Mouse (Mus musculus) embryo, embryonic 11 days (tissue): Measurements from ENCODE around the gene Dlgap4.

Experiments
- DNase-seq: peaks from one replicate; pipeline ENCODE4 v3.0.0-alpha.2; 2015

The Dlgap4 gene

DNA sequence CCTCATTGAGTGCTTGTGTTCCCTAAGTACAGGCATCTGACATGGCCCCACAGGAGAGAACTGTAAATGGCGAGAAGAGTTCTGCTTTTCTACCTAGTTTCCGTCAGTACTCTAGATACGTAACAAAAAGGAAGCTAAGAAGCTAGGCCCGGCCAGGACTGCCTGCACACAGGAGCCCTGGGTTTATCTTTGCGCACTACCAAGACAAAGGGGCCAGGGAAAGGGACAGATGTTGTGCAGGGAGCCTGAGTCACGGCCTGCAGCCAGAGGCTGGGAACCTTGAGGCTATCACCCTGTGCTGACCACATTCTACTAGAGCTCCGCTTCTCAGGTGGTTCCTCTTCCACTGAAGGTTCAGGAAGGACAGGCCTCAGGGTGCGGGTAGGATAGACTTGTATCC, 136.2 kb downstream of the Dlgap4 start:
- no peak for DNase-seq

DNA sequence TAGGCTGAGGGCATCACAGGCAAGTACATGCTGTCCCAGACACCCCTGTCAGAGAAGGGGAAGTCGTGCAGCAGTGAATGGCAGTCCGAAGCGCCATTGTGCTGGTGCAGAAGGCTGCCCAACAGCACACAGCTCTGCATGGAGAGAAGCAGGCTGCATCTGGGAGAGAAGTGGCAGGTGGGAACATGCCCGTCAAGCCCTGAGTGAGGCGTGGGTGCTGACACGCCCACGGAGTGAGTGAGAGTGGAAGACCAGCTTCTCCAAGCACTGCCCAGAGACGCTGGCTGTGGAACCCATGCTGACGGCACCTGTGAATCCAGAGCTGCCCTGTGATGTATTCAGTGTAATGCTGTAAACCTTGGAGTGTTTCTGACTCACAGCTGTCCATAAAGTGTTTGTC, 143.4 kb downstream of the Dlgap4 start:
- DNase-seq: no peak

GRCm38 (mm10) chr2:156760843-156761505, 147.5 kb downstream of the Dlgap4 start:
- no peak for DNase-seq

GRCm38 (mm10) chr2:156761521-156762278, 148.2 kb downstream of the Dlgap4 start:
- DNase-seq: no peak

DNA sequence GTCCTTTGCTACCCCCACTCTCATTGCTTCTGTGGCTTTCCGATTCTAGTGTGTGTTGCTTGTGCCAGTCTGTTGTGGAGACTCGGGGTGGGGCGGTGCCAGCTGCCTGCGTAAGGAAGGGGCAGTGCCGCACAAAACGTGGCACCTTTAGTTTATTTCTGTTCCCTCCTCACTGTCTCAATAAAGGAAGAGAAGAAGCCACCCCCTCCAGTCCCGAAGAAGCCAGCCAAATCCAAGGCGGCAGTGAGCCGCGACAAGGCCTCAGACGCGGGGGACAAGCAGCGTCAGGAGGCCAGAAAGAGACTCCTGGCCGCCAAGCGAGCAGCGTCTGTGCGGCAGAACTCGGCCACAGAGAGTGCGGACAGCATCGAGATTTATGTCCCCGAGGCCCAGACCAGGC, 149.0 kb downstream of the Dlgap4 start:
- DNase-seq: no peak

DNA sequence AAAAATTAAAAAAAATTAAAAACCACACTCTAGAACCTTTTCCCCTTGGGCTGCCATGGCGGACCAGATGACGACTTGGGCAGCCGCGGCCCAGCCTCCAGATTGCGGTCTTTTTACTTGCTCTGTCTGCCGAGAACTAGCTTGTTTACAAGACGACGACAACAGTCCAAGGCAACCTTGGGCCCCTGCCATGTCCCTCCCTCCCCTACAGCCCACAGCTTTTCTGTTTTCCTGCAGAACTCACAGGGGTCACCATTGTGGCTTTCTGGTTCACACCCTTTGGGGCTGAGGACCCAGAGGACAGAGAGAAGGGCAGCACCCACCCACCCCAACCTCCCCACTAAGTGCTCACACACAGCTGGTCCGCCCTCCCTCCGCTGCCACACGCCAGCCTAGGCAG, 149.6 kb downstream of the Dlgap4 start:
- DNase-seq: no peak

GRCm38 (mm10) chr2:156764022-156764421, 150.5 kb downstream of the Dlgap4 start:
- no peak for DNase-seq

DNA sequence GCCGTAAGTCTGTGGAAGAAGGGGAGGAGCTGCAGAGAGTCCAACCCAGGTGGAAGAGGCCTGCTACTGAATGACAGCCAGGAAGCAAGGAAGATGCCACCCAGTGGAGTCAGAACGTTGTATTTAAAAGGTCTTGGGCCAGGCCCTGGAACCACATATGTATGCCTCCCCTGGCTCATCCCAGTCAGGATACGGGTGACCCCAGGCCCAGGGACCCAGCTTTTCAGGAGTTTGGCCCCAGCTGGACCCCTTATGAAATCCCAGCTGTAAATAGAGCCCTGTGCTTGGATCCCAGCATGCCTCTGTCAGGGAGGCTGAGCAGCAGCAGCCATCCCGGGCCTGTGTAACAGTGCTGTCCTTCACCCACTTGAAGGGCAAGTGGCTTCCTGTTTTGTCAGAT, 151.2 kb downstream of the Dlgap4 start:
- DNase-seq: no peak

- DNase-seq: no peak
Observed at GRCm38 (mm10) chr2:156765593-156765992, 152.1 kb downstream of the Dlgap4 start.

DNA sequence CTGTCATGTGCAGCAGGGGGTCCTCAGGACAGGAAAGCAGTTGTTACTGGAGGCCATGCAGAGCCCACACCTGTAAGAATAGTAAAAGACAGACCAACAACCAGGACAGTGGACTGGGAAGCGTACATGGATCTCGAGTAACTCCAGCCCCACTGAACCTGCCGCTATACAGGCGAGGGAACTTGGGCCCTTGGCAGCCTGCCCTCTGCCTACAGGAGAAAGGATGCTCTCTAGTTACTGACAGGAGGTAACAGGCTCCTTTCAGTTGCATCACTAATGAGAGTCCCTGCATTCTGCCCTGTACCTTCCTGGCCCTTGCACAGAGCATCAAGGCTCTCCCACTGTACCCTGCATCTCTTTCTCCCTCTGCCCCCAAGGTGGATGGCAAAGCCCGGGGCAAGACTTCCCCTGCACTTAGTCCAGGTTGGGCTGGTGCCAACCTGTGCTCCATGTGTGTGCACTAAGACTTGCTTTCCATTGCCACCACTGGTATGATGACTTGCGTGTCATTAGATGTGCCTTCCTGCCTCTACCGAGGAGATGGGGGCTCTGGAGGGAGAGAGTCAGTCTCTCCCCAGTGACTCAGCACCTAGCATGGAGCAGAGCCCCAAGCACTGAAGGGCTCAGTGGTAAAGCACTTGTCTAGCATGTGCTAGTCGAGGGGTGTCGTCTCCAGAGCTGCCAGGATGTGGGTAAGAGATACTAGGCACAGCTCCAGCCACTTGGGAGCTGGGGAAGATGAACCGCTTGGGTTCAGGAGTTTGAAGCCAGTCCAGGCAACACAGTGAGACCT, 152.9 kb downstream of the Dlgap4 start:
- DNase-seq: no peak

DNA sequence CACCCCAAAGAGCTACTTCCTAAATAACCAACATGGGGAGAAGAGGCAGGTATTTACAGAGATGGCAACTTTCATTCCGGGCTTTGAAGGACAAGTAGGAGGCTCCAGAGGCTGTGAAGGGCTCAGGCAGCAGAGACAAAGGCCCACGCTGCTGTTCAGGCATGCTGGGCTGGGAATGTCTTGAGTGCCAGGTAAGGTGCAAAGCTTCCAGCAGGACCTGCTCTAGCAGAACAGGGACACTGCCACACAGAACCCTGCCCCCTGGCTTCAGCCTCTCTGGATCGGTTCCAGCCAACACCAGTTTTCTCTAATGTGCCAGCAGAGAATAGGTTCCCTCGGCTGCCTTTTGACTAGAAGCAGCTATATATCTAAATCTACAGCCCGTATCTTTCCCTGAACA, 153.6 kb downstream of the Dlgap4 start:
- DNase-seq: no peak

DNA sequence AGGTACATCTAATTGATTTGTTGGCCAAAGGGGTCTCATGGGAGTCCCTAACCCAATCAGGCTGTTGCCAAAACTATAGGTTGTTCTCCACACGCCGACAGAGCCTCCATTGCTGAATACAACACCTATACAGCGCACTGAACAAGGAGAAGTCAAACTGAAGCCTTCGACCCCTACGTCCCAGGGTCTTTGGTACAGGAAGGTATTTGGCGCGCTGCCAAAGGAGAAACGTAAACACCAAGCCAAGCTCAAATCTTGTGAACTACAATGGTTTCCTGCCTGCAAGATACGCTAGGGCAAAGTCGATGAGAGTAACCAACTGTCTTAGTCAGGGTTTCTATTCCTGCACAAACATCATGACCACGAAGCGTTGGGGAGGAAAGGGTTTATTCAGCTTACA, 155.8 kb downstream of the Dlgap4 start:
- DNase-seq: no peak

DNA sequence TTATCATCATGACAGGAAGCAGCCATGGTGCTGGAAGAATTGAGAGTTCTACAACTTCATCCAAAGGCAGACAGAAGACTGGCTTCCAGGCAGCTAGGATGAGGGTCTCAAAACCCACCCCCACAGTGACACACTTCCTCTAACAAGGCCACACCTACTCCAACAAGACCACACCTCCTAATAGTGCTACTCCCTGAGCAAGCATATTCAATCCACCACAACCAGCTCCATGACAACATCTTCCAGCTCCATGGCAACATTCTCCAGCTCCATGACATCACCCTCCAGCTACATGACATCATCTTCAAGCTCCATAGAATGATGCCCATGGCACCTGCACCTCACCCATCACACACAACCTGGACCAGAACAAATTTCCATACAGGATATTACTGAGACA, 160.0 kb downstream of the Dlgap4 start:
- DNase-seq: no peak

DNA sequence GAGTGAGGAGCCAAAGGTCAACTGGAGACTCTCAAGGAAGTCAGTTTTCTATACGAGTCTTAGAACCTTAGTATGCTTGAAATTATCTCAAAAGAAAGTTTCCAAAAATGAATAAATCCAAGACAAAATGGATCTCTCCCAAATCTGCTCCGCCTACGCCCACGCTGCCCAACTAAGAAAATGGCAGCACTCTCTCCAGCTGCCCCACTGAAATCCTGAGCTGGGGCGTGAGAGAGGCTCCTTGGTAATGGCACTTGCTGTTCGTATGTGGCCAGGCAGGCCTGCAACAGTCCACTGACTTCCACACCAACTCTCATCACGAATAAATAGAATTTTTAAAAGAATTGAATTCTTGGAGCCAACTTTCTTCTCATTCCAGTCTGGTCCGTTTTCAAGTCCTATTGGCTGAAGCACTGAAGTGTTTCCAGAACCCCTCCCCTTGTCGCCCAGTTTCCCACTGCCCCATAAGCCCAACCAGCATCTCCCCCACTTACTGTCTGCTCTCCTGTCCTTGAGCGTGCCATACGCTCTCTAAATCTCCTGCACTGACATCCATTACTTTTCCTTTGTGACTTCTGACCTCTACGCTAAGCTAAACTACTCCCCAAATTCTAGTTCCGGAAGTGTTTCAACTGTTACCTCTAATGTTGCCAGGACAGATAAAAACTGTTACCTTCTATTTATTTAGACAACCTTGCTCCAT, 160.7 kb downstream of the Dlgap4 start:
- peak; percentile 14 for DNase-seq

- peak; percentile 91 for DNase-seq
Observed at GRCm38 (mm10) chr2:156774738-156775454, 161.4 kb downstream of the Dlgap4 start, which contains the start of gene Myl9. Myl9 (plus strand) TSS chr2:156775420.

DNA sequence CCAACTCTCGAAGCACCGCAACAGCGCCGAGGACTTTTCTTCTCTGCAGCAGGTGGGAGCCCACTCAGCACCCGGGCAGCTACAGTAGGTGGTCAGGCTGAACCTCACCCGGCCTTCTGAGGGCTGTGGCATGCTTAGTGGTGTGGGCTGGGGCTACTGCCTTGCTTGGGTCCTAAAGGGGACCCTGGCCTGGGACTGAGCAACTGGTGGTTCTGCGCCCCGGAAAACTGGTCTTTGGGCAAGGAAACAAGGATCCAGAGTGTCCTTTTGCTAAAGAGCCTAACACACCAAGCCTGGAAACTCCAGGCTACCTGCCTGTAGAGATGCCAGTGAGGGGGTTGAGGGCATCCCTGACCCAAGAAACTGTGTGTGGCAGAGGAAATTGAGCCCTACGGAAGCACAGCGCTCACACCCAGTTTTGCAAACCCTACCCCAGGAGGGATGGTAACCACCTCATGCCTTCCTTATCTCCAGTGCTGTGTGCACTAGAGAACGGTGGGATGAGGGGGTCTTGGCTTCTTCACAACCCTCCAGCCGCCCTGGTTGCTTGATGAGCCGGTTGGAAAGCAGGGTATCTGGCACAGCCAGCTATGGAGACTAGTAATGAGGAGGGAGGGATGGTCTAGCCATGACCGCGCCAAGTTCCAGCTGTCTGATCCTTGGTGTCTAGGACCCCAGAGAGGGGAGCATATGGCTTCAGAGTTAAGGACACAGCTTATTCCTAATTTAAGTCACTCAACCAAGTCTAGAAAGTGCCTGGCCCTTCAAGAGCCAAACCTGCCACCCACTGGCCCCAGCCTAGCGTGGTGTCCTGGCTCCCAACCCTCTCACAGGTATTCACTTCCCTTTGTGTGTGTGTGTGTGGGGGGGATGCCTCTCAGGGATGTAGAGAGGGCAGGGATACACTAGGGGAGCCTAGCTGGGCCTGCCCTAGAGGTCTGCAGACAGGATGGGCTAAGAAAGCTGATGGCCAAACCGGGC, 162.2 kb downstream of the Dlgap4 start:
- DNase-seq: no peak

GRCm38 (mm10) chr2:156776907-156777306, 163.4 kb downstream of the Dlgap4 start:
- DNase-seq: no peak

DNA sequence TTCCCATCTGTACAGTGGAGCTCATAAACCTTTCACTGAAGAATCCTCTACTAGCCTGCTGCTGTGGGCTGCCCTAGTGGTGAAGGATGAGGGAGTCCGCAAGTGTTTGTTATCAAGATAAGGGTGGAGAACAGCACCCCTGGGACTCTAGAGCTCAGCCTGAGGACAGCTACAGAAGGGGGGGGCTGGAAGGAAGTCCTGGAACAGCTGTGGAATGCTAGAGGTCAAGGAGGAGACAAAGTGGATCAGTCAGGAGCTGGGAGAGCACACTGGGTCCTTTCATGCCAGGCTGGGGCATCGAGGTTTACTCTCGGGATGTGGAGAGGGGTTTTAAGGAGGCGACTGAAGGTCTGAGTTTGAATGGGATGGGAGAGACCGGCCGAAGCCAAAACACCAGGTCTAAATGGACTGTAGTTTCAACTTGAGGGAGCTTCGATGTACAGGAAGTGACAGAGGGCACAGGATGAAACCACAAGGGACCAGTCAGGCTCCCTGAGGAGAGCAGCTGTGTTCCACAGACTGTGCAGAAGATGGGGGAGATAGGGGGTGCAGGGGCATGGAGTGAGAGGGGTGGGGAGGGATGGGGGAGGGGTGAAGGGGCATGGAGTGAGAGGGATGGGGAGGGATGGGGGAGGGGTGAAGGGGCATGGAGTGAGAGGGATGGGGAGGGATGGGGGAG, 164.0 kb downstream of the Dlgap4 start:
- DNase-seq: no peak

DNA sequence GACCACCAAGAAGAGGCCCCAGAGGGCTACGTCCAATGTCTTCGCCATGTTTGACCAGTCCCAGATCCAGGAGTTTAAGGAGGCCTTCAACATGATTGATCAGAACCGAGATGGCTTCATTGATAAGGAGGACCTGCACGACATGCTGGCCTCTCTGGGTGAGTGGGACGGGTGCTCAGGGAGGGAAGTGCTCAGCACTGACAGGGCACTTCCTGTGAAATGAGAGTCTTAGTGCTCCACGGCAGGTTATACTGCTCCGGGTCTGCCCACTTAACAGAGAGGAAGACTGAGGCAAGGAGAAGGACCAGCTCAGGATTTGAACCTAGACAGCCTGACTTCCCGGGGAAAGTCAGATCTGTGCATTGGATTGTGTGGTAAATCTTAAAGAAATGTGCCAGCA, 165.1 kb downstream of the Dlgap4 start:
- DNase-seq: no peak

- no peak for DNase-seq
Observed at GRCm38 (mm10) chr2:156779036-156779435, 165.5 kb downstream of the Dlgap4 start.

- DNase-seq: no peak
Observed at GRCm38 (mm10) chr2:156779488-156779887, 166.0 kb downstream of the Dlgap4 start.
